12 mouse cellular contexts compared by ENCODE assay signal in genomic region chr11:46095477-46096264, GRCm38 (mm10). TPM values are rescaled to one million over a fixed set of nuclear protein-coding genes. Genes with fewer than 3 reads are reported as not detected.
DNase-seq lines count a peak whose midpoint lies in the region; ATAC-seq lines count a peak whose summit lies in the region.
"Had no signal": no experiment of that assay in that cellular context is flagged by ENCODE, and none has a peak within 500 bp of the region (broad histone marks: within the 10 kb centered on the region; RNA-seq: fewer than 3 reads in every experiment).

No protein-coding gene starts in this region.

- H3K9ac ChIP-seq in neural tube, embryonic 13.5 days = no peak overlapping the region
- H3K9ac ChIP-seq in neural tube, embryonic 15.5 days (replicated peaks) = no peak overlapping the region
- H3K9ac ChIP-seq in heart, embryonic 16.5 days (ENCODE audit: low read length) = no peak overlapping the region
- H3K9ac ChIP-seq: forebrain, embryonic 13.5 days; hindbrain, embryonic 15.5 days had no signal

- peak; percentile 12 for DNase-seq in embryo, embryonic 10 days (ENCODE audit: low spot score)
- no peak for DNase-seq in embryo, embryonic 10.5 days (ENCODE audit: low spot score)
- no peak for DNase-seq in c-Kit-positive CD71-positive TER-119-positive erythroid progenitor cells, embryonic 14.5 days (ENCODE audit: low spot score)
- DNase-seq in urinary bladder, adult 2 months (ENCODE audit: low spot score) = no peak
- DNase-seq: cerebellum, adult 11-12 months; layer of hippocampus, postnatal 36 days had no signal

- no peak overlapping the region for H3K4me2 ChIP-seq in neural tube, embryonic 13.5 days
- H3K4me2 ChIP-seq in neural tube, embryonic 15.5 days = no peak overlapping the region
- no peak overlapping the region for H3K4me2 ChIP-seq in heart, embryonic 16.5 days (ENCODE audit: low read depth, low read length)
- H3K4me2 ChIP-seq: forebrain, embryonic 13.5 days; hindbrain, embryonic 15.5 days had no signal

- no peaks in the 10 kb centered on the region for H3K9me3 ChIP-seq in neural tube, embryonic 13.5 days
- no peaks in the 10 kb centered on the region for H3K9me3 ChIP-seq in neural tube, embryonic 15.5 days (replicated peaks)
- H3K9me3 ChIP-seq in heart, embryonic 16.5 days (replicated peaks; ENCODE audit: control insufficient read depth, low read length) = no peaks in the 10 kb centered on the region
- H3K9me3 ChIP-seq: forebrain, embryonic 13.5 days; hindbrain, embryonic 15.5 days had no signal

- H3K4me1 ChIP-seq in neural tube, embryonic 13.5 days (replicated peaks) = peaks cover 25% of the 10 kb centered on the region
- H3K4me1 ChIP-seq in neural tube, embryonic 15.5 days = peaks cover 16% of the 10 kb centered on the region
- peaks cover 42% of the 10 kb centered on the region for H3K4me1 ChIP-seq in heart, embryonic 16.5 days (ENCODE audit: control insufficient read depth, insufficient read depth, low read length)
- H3K4me1 ChIP-seq: forebrain, embryonic 13.5 days had no signal

- no peak for ATAC-seq in neural tube, embryonic 13.5 days (ENCODE audit: low read depth)
- ATAC-seq in neural tube, embryonic 15.5 days (ENCODE audit: low FRiP score) = no peak
- ATAC-seq in heart, embryonic 16.5 days (replicated peaks; ENCODE audit: extremely low read depth, insufficient read depth, low FRiP score) = peak; percentile 49
- ATAC-seq in megakaryocyte, adult 5-6 weeks (ENCODE audit: poor library complexity, severe bottlenecking) = no peak
- ATAC-seq: forebrain, embryonic 13.5 days had no signal

- 0 out of 2 replicates have a peak overlapping the region, but pooled peaks have one; percentile 9 for H3K27ac ChIP-seq in neural tube, embryonic 13.5 days (replicated peaks)
- H3K27ac ChIP-seq in neural tube, embryonic 15.5 days (replicated peaks) = no peak overlapping the region
- peak overlapping the region; percentile 30 for H3K27ac ChIP-seq in heart, embryonic 16.5 days (ENCODE audit: low read length)
- H3K27ac ChIP-seq: forebrain, embryonic 13.5 days; hindbrain, embryonic 15.5 days had no signal

- 69% methylated on average over 9 of the region's 9 CpGs for WGBS in neural tube, embryonic 13.5 days
- 72% methylated on average over 9 of the region's 9 CpGs for WGBS in neural tube, embryonic 15.5 days
- WGBS in heart, embryonic 16.5 days = 57% methylated on average over 9 of the region's 9 CpGs

- peaks cover 41% of the 10 kb centered on the region for H3K36me3 ChIP-seq in neural tube, embryonic 13.5 days
- H3K36me3 ChIP-seq in neural tube, embryonic 15.5 days = peaks cover 31% of the 10 kb centered on the region
- peaks cover 32% of the 10 kb centered on the region for H3K36me3 ChIP-seq in heart, embryonic 16.5 days (ENCODE audit: control insufficient read depth, insufficient read depth)

- H3K4me3 ChIP-seq in neural tube, embryonic 13.5 days = no peak overlapping the region
- H3K4me3 ChIP-seq in neural tube, embryonic 15.5 days (replicated peaks) = no peak overlapping the region
- no peak overlapping the region for H3K4me3 ChIP-seq in heart, embryonic 16.5 days (ENCODE audit: low read length)
- H3K4me3 ChIP-seq: forebrain, embryonic 13.5 days; hindbrain, embryonic 15.5 days had no signal

- no peaks in the 10 kb centered on the region for H3K27me3 ChIP-seq in neural tube, embryonic 13.5 days
- H3K27me3 ChIP-seq in neural tube, embryonic 15.5 days (replicated peaks) = no peaks in the 10 kb centered on the region
- no peaks in the 10 kb centered on the region for H3K27me3 ChIP-seq in heart, embryonic 16.5 days (ENCODE audit: control insufficient read depth, insufficient read depth, low read length)
- H3K27me3 ChIP-seq: forebrain, embryonic 13.5 days; hindbrain, embryonic 15.5 days had no signal

RNA-seq across cellular contexts. Expression of gene Adam19, which starts 39.9 kb away (rescaled TPM):
- polyA plus RNA-seq in neural tube, embryonic 13.5 days (2015; fragmentation: Nextera tagmentation; extraction: Ambion mirVana) = 19.2 and 19.8 TPM in 2 replicates
- polyA plus RNA-seq in neural tube, embryonic 15.5 days (2015; fragmentation: Nextera tagmentation; extraction: Ambion mirVana) = 13.7 and 16.8 TPM in 2 replicates
- polyA plus RNA-seq in heart, embryonic 16.5 days (2015; fragmentation: Nextera tagmentation; extraction: Ambion mirVana) = 21.3 and 24.4 TPM in 2 replicates
- total RNA-seq in megakaryocyte, adult 5-6 weeks (2015) = 27.9 and 29.8 TPM in 2 replicates
- total RNA-seq in megakaryocyte, adult 5-6 weeks (2017) = 21.9 and 27.3 TPM in 2 replicates
- 16.5 and 18.0 TPM in 2 replicates for polyA plus RNA-seq in urinary bladder, adult 2 months (2012; rRNA removed)

RNA-seq across cellular contexts. Expression of gene Gm12166, which starts 43.5 kb away (rescaled TPM):
- 6.6 and 7.2 TPM in 2 replicates for polyA plus RNA-seq in neural tube, embryonic 13.5 days (2015; fragmentation: Nextera tagmentation; extraction: Ambion mirVana)
- polyA plus RNA-seq in neural tube, embryonic 15.5 days (2015; fragmentation: Nextera tagmentation; extraction: Ambion mirVana) = 4.5 and 6.6 TPM in 2 replicates
- polyA plus RNA-seq in heart, embryonic 16.5 days (2015; fragmentation: Nextera tagmentation; extraction: Ambion mirVana) = 3.0 and 10.7 TPM in 2 replicates
- 28.1 and 37.2 TPM in 2 replicates for total RNA-seq in megakaryocyte, adult 5-6 weeks (2015)
- 12.4 and 44.5 TPM in 2 replicates for total RNA-seq in megakaryocyte, adult 5-6 weeks (2017)
- polyA plus RNA-seq in urinary bladder, adult 2 months (2012; rRNA removed) = 9.3 and 10.6 TPM in 2 replicates
